Mouse (Mus musculus) duodenum, adult 2 months (tissue): Measurements from ENCODE around the gene Gga2. TPM values are rescaled to one million over a fixed set of nuclear protein-coding genes. Genes with fewer than 3 reads are reported as not detected.

Experiments used
- polyA plus RNA-seq: library from polyadenylated mRNA; depleted of rRNA; stranded (reverse); fragments of >200 nt; gene quantifications from 2 replicates; pipeline ENCODE4 v1.2.3, GENCODE M21; 2012; ENCODE audit warnings: low replicate concordance; rRNA removed

Gene Gga2
- 6.7 and 8.1 TPM in 2 replicates for polyA plus RNA-seq

GRCm38 (mm10) chr7:122020667-122021354, at the start of gene Gga2:
Gga2 (minus strand) TSS chr7:122021222.

GRCm38 (mm10) chr7:122066945-122067516, 46.0 kb upstream of the Gga2 start, which contains the start of the genes Ubfd1 and Ears2:
Ubfd1 (plus strand) TSS chr7:122067175.
Ears2 (minus strand) TSS chr7:122067263.

GRCm38 (mm10) chr7:121981307-121981871, 39.6 kb downstream of the Gga2 start, which contains the start of gene Cog7:
Cog7 (minus strand) TSS chr7:121981711.

Other genes with a start within 250 kb of the Gga2 start
- gene Scnn1b, start 156.2 kb downstream of the Gga2 start, polyA plus RNA-seq: 0.16 TPM in 1 of 2 replicates, not detected in the other
- gene Cog7, start 39.5 kb downstream of the Gga2 start, polyA plus RNA-seq: 15.3 and 17.0 TPM in 2 replicates
- 13.7 and 17.3 TPM in 2 replicates for gene Ubfd1, start 46.0 kb upstream of the Gga2 start, polyA plus RNA-seq
- 7.7 and 9.1 TPM in 2 replicates for gene Ears2, start 46.0 kb upstream of the Gga2 start, polyA plus RNA-seq
- gene Ndufab1, start 80.7 kb upstream of the Gga2 start, polyA plus RNA-seq: 1,696 and 2,422 TPM in 2 replicates
- 0.59 and 1.1 TPM in 2 replicates for gene Palb2, start 111.8 kb upstream of the Gga2 start, polyA plus RNA-seq
- 36.7 and 46.4 TPM in 2 replicates for gene Dctn5, start 111.8 kb upstream of the Gga2 start, polyA plus RNA-seq
- gene Plk1, start 138.2 kb upstream of the Gga2 start, polyA plus RNA-seq: 17.8 and 20.3 TPM in 2 replicates
- gene Ern2, start 165.0 kb upstream of the Gga2 start, polyA plus RNA-seq: 12.4 and 69.1 TPM in 2 replicates
- gene Chp2, start 198.3 kb upstream of the Gga2 start, polyA plus RNA-seq: 218 and 266 TPM in 2 replicates